Mouse (Mus musculus) limb, embryonic 13.5 days (tissue): Measurements from ENCODE around the gene Rce1. TPM values are rescaled to one million over a fixed set of nuclear protein-coding genes. Genes with fewer than 3 reads are reported as not detected.
A peak's percentile ranks its signal among the peaks of the same experiment; 100 is the strongest.

Source experiments
- ATAC-seq: fragments of 200-750 bp; cut with Nextera tagmentation; 2 replicates; pipeline ENCODE4 v1.8.0; 2017; ENCODE audit warnings: low read depth, moderate number of reproducible peaks, moderate TSS enrichment; ENCODE audit not compliant: low FRiP score
- H3K27ac ChIP-seq: fragments of 300-500 bp; sonication (generic); 2 replicates; pipeline ENCODE4 v1.5.1; 2015; ENCODE audit warnings: inconsistent platforms, mild to moderate bottlenecking, moderate library complexity
- H3K27me3 ChIP-seq: fragments of 300-500 bp; sonication (generic); 2 replicates; pipeline ENCODE4 v1.6.1; 2015; ENCODE audit warnings: mild to moderate bottlenecking, inconsistent platforms
- H3K36me3 ChIP-seq: fragments of 300-500 bp; sonication (generic); 2 replicates; pipeline ENCODE4 v1.6.1; 2015; ENCODE audit warnings: inconsistent platforms, mild to moderate bottlenecking, moderate library complexity
- H3K4me1 ChIP-seq: fragments of 300-500 bp; sonication (generic); 2 replicates; pipeline ENCODE4 v1.6.1; 2015; ENCODE audit warnings: inconsistent platforms
- H3K4me2 ChIP-seq: fragments of 300-500 bp; sonication (generic); replicated peaks from 2 replicates; pipeline ENCODE4 v1.6.1; 2015; ENCODE audit warnings: inconsistent platforms, mild to moderate bottlenecking, moderate library complexity
- H3K4me3 ChIP-seq: fragments of 300-500 bp; sonication (generic); 2 replicates; pipeline ENCODE4 v1.5.1; 2015; ENCODE audit warnings: moderate library complexity, mild to moderate bottlenecking, inconsistent platforms
- H3K9ac ChIP-seq: fragments of 300-500 bp; sonication (generic); 2 replicates; pipeline ENCODE4 v1.6.1; 2015; ENCODE audit warnings: mild to moderate bottlenecking, inconsistent platforms
- H3K9me3 ChIP-seq: fragments of 300-500 bp; sonication (generic); 2 replicates; pipeline ENCODE4 v1.6.1; 2016; ENCODE audit warnings: inconsistent platforms
- WGBS: fragments of 180-500 bp; shearing (Covaris S2); methylation state at CpG from one replicate; pipeline ENCODE4 v1.1.7; 2015; 5-methylcytosine and 5-hydroxymethylcytosine counted together
- polyA plus RNA-seq: library from polyadenylated mRNA; unstranded; fragments of >200 nt; fragmentation: Nextera tagmentation; extraction: Ambion mirVana; gene quantifications from 2 replicates; pipeline ENCODE4 v1.2.1, GENCODE M21; 2015

Gene Rce1
- polyA plus RNA-seq, result 65.2 and 66.7 TPM in 2 replicates

DNA sequence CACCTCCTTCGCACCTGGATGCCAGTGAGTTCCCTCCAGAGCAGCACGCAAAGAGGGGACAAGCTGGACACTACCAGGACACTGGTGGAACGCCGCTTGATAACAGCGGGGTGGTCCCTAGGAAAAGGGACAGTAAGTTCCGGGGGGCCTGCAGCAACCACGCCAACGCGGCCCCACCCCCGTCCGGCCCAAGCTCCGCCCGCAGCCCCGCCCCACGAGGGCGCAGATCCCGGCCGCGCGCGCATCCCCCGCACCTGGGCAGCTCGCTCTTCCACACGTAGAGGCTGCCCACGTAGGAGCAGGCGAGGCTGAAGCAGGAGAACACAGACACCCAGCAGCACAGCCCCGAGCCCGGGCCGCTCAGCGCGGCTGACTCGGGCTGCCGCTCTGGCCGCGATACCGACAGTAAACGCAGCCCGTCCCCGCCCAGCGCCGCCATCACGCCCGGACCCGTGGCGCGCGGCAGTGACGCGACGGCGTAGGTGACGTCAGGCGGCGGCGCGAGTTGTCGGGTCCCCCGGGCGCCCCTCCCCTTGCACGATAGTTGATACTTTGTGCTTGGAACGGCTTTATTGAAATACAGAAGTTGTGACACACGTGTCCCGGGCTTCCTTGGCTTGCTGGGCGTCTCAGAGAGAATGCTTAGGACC is at the start of gene Rce1:
Rce1 (minus strand) TSS at position 463 of the 650 bp plus-strand sequence.
- peaks cover 36% of the 10 kb centered on the region for H3K36me3 ChIP-seq
- no peaks in the 10 kb centered on the region for H3K27me3 ChIP-seq
- H3K4me3 ChIP-seq, result peak within 1 kb of the TSS; percentile 84
- peak within 1 kb of the TSS; percentile 94 for H3K9ac ChIP-seq
- H3K27ac ChIP-seq, result peak within 1 kb of the TSS; percentile 92
- H3K4me2 ChIP-seq, result peak within 1 kb of the TSS; percentile 85
- H3K4me1 ChIP-seq, result peaks cover 41% of the 10 kb centered on the region
- H3K9me3 ChIP-seq, result no peaks in the 10 kb centered on the region
- ATAC-seq, result peak; percentile 92
- WGBS, result under 1% methylated on average over 64 of the region's 64 CpGs

DNA sequence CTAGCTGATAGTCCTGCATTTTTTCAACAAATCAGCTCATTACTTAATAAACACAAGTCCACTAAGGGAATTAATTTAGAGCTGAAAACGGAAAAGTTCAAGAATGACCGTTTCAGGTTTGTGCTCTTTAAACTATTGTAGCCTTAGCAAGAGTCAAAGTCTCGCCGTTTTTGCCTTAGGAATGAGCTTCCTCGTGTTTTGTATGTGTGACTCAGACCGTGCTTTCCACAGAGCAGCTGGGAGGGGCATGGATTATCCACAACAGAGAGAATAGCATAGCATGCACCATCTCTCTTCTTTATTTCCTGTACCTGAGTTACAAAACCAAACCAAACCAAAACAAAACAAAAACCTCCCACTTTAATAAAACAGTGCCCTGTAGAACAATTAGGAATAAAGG is 47.0 kb upstream of the Rce1 start:
- WGBS, result 67% methylated on average over 6 of the region's 6 CpGs
- Histone ChIP-seq H3K36me3 (no peaks in the 10 kb centered on the region), H3K9me3 (no peaks in the 10 kb centered on the region), H3K9ac (no peak overlapping the region), H3K4me3 (no peak overlapping the region), H3K27ac (no peak overlapping the region), H3K4me1 (no peaks in the 10 kb centered on the region), H3K4me2 (no peak overlapping the region), H3K27me3 (no peaks in the 10 kb centered on the region)
- ATAC-seq, result no peak

DNA sequence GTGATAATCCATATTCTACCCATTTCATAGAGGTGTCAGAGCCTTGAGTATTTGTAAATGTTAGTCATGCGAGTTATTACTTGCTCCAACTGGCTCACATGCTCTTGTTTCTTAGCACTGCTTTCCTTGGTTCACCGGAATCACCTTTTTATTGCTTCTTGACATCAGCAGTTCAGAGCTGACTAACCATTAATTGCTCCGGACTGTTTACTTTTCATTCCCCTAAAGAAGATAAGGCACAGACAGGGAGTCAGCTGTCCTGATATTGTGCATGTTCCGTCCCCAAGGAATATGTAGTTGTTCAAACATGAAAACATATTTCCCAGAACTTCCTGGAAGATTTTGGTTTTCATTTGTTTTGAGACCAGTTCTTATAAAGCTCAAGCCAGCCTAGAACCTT is 45.3 kb upstream of the Rce1 start:
- H3K36me3 ChIP-seq, result no peaks in the 10 kb centered on the region
- no peak overlapping the region for H3K9ac ChIP-seq
- H3K27me3 ChIP-seq, result no peaks in the 10 kb centered on the region
- H3K4me3 ChIP-seq, result no peak overlapping the region
- H3K27ac ChIP-seq, result no peak overlapping the region
- H3K4me1 ChIP-seq, result no peaks in the 10 kb centered on the region
- ATAC-seq, result no peak
- 64% methylated on average over 4 of the region's 4 CpGs for whole genome bisulfite sequencing
- H3K9me3 ChIP-seq, result no peaks in the 10 kb centered on the region
- H3K4me2 ChIP-seq, result no peak overlapping the region

DNA sequence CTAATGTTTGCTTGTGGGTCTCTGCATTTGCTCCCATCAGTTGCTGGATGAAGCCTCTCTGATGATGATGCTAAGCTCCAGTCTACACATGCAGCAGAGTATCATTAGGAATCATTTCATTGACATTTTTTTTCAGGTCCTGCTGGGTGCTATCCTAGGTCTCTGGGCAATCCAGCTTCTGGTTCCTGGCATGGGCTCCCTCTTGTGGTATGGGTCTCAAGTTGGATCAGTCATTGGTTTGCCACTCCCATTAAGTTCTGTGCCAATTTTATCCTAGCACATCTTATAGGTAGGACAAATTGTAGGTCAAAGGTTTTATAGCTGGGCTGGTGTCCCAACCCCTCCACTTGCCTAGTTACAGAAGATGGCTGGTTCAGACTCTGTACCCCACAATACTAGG is 41.4 kb upstream of the Rce1 start:
- ATAC-seq, result no peak
- H3K27me3 ChIP-seq, result no peaks in the 10 kb centered on the region

DNA sequence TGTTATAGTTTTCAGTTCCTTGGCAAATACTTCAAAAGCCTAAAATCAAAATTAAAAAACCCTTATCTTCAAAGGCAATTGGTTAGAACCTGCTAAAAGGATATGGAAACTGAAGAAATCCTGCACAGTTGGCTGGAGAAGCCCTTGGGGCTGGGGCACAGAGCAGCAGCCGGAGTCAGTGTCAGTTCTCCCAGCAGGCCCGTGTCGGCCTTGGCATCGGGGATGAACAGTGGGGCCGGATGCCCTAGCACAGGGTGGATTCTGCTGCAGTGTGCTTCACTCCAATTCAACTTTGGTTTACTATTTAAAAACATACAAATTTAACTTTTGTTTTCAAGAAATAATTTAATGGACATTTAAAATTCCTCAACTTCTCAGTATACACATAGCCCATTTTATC is 32.7 kb upstream of the Rce1 start:
- no peak overlapping the region for H3K4me3 ChIP-seq
- H3K27me3 ChIP-seq, result no peaks in the 10 kb centered on the region
- H3K4me2 ChIP-seq, result no peak overlapping the region
- H3K9me3 ChIP-seq, result no peaks in the 10 kb centered on the region
- H3K27ac ChIP-seq, result no peak overlapping the region
- H3K4me1 ChIP-seq, result no peaks in the 10 kb centered on the region
- H3K36me3 ChIP-seq, result no peaks in the 10 kb centered on the region
- WGBS, result 89% methylated on average over 5 of the region's 5 CpGs
- H3K9ac ChIP-seq, result no peak overlapping the region
- no peak for ATAC-seq

More for the DNA sequence above, 41.4 kb upstream of the Rce1 start:
- no peak overlapping the region for H3K27ac ChIP-seq
- H3K4me2 ChIP-seq, result no peak overlapping the region
- H3K36me3 ChIP-seq, result no peaks in the 10 kb centered on the region
- no peaks in the 10 kb centered on the region for H3K4me1 ChIP-seq
- H3K4me3 ChIP-seq, result no peak overlapping the region
- H3K9me3 ChIP-seq, result no peaks in the 10 kb centered on the region
- no peak overlapping the region for H3K9ac ChIP-seq

DNA sequence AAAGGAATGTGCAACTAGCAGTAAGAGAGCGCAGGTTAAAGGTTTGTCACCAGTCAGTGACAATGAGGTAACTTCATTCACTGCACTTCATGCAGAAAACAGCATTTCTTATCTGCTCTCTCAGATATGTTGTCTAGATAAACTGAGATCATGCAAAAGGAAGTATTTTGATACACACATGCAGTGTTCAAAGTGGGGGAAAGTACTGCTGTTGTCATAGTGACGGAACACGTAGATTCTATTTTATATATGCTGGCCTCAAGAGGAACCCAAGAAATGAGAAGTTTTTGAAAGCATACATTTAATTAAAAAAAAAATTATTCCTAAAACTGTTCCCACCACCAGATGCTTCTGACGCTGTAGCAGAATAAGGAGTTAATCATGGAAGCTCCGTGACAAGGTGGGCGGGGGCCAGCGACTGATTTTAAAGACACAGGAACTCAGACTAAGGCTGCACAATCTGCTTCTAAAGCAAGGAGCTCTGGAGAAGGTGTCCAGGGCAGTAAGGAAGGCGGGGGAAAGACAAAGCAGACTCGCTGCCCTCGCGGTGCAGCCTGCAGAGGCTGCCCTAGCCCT is 21.6 kb upstream of the Rce1 start:
- Histone ChIP-seq H3K36me3 (no peaks in the 10 kb centered on the region), H3K4me1 (no peaks in the 10 kb centered on the region), H3K9ac (no peak overlapping the region), H3K9me3 (no peaks in the 10 kb centered on the region), H3K27me3 (no peaks in the 10 kb centered on the region), H3K27ac (no peak overlapping the region), H3K4me3 (no peak overlapping the region), H3K4me2 (no peak overlapping the region)
- no peak for ATAC-seq
- 80% methylated on average over 11 of the region's 11 CpGs for WGBS

DNA sequence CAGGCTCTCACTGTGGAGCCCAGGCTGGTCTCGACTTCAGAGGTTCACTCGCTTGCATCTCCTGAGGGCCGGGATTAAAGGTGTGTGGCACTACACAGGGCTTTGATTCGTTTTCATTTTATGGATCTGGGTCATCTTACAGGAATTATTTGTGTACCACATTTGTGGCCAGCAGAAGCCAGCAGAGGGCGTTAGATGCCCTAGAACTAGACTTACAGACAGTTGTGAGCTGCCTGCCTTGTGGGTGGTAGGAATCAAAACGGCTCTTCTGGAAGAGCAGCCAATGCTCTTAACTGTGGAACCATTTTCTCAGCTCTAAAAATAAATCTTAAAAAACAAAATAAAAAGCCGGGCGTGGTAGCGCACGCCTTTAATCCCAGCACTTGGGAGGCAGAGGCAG is 18.8 kb upstream of the Rce1 start:
- WGBS, result 39% methylated on average over 10 of the region's 10 CpGs
- H3K4me1 ChIP-seq, result no peaks in the 10 kb centered on the region
- no peak overlapping the region for H3K9ac ChIP-seq
- no peaks in the 10 kb centered on the region for H3K9me3 ChIP-seq
- no peaks in the 10 kb centered on the region for H3K36me3 ChIP-seq
- no peak overlapping the region for H3K27ac ChIP-seq
- no peak overlapping the region for H3K4me3 ChIP-seq
- ATAC-seq, result no peak
- H3K4me2 ChIP-seq, result no peak overlapping the region
- no peaks in the 10 kb centered on the region for H3K27me3 ChIP-seq

DNA sequence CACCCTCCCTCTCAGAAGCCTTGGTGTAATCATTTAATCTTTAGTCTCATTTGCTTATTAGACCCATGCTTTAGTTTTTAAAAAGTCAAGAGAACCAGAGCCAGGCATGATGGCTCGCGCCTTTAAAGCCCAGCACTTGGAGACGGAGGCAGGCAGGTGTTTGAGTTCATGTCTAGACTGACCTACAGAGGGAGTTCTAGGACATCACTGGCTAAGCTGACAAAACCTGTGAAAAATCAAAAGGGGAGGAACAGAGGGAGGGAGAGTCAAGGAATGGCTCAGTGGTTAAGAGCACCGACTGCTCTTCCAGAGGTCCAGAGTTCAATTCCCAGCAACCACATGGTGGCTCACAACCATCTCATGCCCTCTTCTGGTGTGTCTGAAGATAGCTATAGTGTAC is 10.5 kb upstream of the Rce1 start:
- 70% methylated on average over 4 of the region's 4 CpGs for WGBS
- ATAC-seq, result no peak

DNA sequence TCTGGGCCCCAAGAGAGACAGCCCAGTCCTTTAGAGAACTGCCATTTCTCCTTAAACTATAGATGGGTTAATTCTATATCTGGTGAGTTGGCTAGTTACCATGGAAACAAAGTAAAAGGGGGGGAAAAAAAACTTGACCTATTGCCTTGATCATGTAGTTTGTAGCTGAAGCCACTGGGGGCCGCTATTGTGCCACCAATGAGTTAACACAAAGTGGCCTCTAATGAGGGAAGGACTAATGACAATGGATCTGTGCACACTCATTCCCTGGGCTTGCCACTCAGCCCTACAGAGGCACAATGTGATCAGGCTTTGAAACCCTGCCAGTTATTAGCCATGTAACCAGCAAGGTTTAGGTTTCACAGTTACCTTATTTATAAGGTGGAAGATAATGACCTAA is 3.4 kb upstream of the Rce1 start:
- peaks cover 37% of the 10 kb centered on the region for H3K4me1 ChIP-seq
- peaks cover 3% of the 10 kb centered on the region for H3K36me3 ChIP-seq
- no peak overlapping the region for H3K4me2 ChIP-seq
- no peak for ATAC-seq
- H3K9ac ChIP-seq, result no peak overlapping the region
- H3K4me3 ChIP-seq, result no peak overlapping the region
- no peak overlapping the region for H3K27ac ChIP-seq
- no peaks in the 10 kb centered on the region for H3K27me3 ChIP-seq
- WGBS, result 0% methylated on average over 1 of the region's 1 CpGs
- H3K9me3 ChIP-seq, result no peaks in the 10 kb centered on the region

More for the DNA sequence above, 10.5 kb upstream of the Rce1 start:
- Histone ChIP-seq H3K4me2 (no peak overlapping the region), H3K9ac (no peak overlapping the region), H3K27me3 (peaks cover 4% of the 10 kb centered on the region; the same call in 1 of the 2 replicates), H3K9me3 (no peaks in the 10 kb centered on the region), H3K4me1 (no peaks in the 10 kb centered on the region), H3K4me3 (no peak overlapping the region), H3K27ac (no peak overlapping the region), H3K36me3 (no peaks in the 10 kb centered on the region)

DNA sequence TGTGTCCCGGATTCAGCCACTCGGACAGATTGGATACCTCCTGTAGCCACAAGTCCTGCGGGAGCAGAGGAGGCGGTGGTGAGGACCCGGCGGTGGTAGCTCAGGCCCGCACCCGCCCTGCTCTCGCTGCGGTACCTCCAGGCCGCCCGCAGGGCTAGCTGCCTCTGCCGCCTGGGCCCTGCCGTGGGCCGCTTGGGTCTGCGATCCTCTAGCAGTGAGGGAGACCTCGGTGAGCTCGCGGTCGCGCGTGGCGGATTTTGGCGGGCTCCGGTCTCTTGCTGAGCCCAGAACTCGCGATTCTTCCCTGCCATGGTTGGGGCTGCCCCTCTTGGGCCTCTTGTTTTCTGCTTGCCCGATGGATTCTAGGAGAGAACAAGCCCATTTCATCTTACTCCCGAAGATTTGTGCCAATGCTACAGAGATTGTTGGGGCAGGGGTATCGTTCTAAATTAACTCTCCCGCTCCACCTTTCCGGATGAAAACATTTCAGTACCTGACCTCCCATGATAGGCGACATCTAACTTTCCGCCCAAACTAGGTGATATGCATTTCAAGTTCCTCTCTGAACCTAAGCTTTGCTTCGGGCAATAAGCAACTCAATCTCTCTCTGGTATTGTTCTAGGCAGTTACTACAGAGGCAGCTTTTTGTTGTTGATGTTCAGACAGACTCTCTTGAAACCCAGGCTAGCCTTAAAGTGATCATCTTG is 541 bp upstream of the Rce1 start:
- H3K27me3 ChIP-seq, result no peaks in the 10 kb centered on the region
- ATAC-seq, result peak; percentile 62
- WGBS, result 1% methylated on average over 35 of the region's 35 CpGs

DNA sequence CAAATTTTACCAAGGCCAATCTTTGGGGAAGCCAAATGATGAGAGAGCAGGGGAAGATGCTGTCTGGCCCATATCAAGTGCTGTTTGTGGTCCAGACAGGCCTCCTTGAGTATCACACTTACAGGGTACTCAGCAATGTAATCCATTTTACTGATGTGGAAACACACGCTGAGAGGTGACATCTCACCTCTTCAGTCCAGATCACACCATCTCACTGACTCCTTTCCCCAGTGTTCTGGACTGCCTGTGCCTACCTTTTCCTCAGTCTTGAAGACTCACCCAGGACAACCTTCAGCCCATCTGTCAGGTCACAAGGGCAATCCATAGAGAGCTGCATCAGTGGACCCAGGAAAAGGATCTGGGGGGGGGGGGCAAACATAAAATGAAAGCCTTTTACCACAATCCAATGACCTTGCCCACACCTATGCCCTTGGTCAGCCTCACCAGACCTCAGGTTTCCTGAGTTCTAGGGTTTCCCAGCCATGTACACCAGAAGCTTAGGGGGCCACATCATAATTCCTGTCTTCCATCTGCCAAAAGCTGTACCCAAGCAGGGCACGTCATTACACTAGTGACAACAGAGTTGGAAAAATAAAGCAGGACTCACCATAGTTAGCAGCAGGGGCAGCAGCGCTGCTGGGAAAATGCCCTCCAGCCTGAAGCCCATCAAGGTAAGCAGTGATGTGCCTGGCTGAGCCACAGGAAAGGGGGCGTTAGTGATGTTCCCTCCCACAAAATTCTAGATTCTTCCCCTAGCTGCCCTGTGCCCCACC is 849 bp downstream of the Rce1 start:
- peak overlapping the region; percentile 84 for H3K4me3 ChIP-seq
- 30% methylated on average over 4 of the region's 4 CpGs for WGBS
- H3K4me2 ChIP-seq, result peak overlapping the region; percentile 85
- H3K9me3 ChIP-seq, result no peaks in the 10 kb centered on the region
- H3K4me1 ChIP-seq, result peaks cover 41% of the 10 kb centered on the region
- H3K9ac ChIP-seq, result peak overlapping the region; percentile 94
- peak overlapping the region; percentile 92; the same call in 1 of the 2 replicates for H3K27ac ChIP-seq
- H3K27me3 ChIP-seq, result no peaks in the 10 kb centered on the region
- no peak for ATAC-seq
- peaks cover 43% of the 10 kb centered on the region for H3K36me3 ChIP-seq

More for the DNA sequence above, 541 bp upstream of the Rce1 start:
- Histone ChIP-seq H3K9me3 (no peaks in the 10 kb centered on the region), H3K27ac (peak overlapping the region; percentile 92), H3K4me2 (peak overlapping the region; percentile 85), H3K36me3 (peaks cover 30% of the 10 kb centered on the region), H3K4me3 (peak overlapping the region; percentile 84), H3K4me1 (peaks cover 41% of the 10 kb centered on the region), H3K9ac (peak overlapping the region; percentile 94)

DNA sequence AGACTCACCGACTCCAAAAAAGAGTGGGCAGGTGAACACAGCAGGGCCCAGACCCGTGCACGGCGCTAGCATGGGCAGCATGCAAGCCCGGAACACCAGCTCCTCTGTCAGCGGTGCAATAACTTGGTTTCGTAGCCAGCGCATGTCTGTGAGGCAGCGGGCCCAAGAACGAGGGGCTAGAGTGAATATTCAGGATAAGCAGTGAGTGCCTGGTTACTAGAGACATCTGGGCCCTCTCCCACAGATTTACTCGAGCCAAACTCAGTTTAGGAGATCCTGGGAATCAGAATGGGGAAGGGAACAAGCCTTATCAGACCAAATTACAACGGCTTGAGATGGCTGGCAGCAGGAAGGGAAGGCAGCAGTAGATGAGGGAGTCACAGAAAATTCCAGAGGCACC is 1.4 kb downstream of the Rce1 start:
- Histone ChIP-seq H3K4me3 (peak overlapping the region; percentile 84; the same call in 1 of the 2 replicates), H3K4me1 (peaks cover 41% of the 10 kb centered on the region), H3K9ac (peak overlapping the region; percentile 94; the same call in 1 of the 2 replicates), H3K27ac (no peak overlapping the region), H3K27me3 (no peaks in the 10 kb centered on the region), H3K9me3 (no peaks in the 10 kb centered on the region), H3K4me2 (peak overlapping the region; percentile 85), H3K36me3 (peaks cover 43% of the 10 kb centered on the region)
- no peak for ATAC-seq
- WGBS, result 92% methylated on average over 12 of the region's 12 CpGs
